Mouse (Mus musculus) yolk sac, embryonic 10.5 days (tissue): ENCODE measurements around the gene Tut7.
A peak's percentile ranks its signal among the peaks of the same experiment; 100 is the strongest.
"Not testable (repeated sequence)": the region's sequence is repeated elsewhere in the genome, so short reads cannot be mapped to it uniquely, and the experiment has no call there.

Source experiments
- DNase-seq: peaks from one replicate; pipeline ENCODE4 v3.0.0-alpha.2; 2017; ENCODE audit warnings: low spot score

Gene Tut7

DNA sequence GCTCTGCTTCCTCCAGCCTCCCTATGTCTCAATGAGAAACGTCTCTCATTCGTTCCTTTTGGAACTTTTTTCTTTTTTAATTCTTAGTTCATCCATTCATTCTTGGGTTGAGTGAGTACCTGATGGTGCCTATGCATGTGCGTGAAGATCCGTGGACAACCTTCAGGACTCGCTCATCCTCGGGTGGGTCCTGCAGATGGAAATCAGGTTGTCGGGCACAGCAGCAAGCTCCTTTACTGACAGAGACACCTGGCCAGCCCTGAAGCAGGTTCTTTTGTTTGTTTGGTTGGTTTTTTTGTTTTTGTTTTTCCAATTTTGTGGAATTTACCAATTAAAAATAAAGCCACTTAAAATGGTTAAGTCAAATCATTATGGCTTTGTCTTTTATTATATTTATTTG lies 9.9 kb upstream of the Tut7 start:
- no peak for DNase-seq

DNA sequence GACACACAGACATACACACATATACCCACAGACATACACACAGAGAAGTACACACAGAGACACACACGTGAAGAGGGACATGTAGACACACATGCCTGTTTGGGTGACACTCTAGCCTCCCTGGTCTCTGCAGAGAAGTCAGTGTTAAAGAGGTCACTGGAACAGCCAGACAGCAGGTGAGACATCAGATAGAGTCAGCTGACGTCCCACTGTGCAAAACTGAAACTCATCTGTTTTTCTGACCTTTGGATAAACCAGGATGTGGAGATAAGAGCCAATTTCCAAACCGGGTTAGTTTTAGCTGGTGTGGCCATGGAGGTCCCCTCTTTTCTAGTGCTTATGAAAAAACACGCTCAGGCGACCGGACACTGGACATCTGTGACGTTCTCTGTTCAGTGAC lies 9.5 kb upstream of the Tut7 start:
- DNase-seq, result peak; percentile 62

DNA sequence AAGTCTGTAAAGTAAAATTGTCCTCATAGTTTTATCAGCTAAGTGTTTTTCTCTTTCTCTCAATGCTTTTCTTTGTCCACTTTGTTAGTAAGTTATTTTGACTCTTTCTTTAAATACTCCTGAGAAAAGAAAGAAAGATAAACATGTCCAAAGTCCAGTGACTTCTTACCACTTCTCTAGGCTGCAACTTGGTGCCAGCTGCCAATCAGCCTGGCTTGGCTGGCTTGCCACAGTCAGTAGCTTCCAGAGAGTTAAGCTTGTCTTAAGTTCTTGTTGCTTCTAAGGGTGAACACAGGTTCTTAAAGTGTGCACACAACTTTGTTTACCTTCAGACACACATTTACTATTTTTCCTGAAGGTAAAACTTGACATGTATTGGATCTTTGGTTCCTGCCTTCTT lies 3.0 kb upstream of the Tut7 start:
- no peak for DNase-seq

DNA sequence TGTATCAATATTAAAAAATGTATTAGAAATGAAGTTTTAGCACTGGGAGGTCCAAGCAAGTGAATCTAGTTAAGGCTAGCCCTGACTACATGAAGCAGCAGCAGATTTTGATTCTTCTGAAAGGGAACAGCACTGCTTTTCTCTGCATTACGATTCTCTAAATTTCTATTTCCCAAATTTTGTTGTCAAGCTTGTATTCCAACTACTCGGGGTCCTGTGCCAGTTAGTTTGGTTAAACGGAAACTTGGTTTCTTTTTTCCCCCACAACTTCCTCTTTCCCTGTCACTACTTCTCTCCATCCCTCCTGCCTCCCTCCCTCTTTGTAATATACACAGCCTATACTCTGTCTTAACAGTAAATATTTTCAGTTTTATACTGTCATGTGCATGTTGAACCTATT lies 2.1 kb downstream of the Tut7 start:
- no peak for DNase-seq

DNA sequence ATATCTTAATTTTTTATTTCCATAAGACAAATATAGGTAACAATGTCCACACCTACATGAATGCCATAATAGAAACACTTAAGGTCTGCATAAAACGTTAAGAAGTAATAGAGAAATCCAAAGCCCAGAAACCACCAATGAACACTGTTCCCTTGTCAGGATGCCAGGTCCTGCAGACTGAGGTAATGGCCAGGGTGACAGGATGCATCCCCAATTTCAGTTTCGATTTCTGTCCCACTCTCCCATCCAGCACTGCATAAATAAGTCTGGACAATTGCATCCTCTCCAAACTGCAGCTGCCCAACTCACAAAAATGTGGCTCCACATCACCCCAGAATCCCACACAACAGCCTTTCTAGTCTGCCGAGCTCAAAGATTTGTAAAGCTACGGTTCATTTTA lies 2.8 kb downstream of the Tut7 start:
- no peak for DNase-seq

DNA sequence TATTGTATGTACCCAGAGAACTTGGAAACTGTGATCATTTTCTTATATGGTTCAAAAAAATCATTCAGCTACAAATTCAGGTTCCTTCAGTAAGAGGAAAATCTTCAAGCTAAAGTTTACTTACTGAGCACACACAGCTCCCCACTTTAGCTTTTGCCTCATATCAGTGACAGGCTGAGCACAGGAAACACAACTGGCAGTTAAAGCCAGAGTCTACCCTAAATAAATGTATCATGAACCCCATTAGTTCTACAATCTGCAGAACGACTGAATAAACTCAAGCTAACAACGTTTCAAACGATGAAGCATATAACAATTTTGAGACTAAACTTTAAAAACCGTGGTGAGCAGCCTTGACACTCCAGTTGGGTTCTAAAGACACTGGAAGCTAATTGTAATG lies 5.6 kb downstream of the Tut7 start:
- no peak for DNase-seq

DNA sequence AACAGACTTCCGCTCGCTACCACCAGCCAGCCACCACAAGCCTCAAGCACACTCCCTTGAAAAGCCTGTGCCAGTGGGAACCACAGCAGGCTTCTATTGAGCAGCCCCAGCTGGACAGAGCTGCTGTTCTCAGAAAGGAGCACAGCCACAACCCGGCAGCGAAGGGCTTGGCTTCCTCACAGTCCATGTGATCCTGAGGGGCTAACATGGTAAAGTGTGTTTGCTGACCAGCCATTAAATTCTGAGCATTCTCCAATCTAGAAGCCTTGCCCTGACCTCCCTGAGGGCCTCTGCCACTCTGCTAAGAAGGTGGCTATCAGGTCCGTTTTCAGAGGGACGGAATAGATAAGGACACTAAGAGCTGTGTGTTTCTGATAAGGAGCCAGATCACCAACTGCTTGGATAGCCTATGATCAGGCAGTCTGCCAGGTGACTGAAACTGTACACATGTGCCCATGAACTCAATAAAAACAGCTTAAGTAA lies 8.8 kb downstream of the Tut7 start:
- DNase-seq, result peak; percentile 29

DNA sequence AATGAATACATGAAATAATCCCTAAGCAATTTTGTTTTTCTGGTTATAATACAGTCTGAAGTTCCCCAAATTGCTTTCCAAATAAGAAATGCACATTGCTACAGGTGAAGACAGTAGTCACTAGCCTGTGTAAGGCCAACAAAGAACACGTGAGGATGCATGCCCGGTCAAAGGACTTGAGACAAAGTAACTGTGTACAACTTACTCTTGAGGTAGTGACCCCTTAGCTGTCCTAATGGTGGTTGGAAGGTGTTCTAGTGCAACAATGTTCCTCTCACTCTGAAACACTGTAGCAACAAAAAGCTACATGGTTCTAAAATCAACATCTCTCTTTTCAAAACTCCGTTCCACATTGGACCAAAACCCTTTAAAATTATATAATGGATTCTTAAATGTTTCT lies 11.4 kb downstream of the Tut7 start:
- no peak for DNase-seq

DNA sequence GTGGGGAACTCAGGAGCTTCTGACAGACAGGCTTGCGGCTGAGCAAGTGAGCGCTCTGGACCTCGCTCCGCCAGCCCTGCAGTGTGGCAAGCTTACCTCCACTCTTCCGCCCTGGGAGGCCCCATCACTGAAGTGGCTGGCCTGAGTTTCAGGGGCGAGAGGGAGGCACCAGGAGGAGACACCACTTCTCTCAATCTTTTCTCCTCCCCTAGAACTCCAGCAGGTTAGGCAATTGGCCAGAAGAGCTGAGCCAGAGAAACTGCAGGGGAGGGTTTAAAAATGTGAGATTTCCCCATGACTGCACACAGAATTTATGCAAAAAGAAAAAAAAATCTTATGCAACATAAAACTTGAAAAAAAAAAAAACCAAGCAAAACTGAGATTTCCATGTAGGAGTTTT lies 21.9 kb downstream of the Tut7 start:
- no peak for DNase-seq

DNA sequence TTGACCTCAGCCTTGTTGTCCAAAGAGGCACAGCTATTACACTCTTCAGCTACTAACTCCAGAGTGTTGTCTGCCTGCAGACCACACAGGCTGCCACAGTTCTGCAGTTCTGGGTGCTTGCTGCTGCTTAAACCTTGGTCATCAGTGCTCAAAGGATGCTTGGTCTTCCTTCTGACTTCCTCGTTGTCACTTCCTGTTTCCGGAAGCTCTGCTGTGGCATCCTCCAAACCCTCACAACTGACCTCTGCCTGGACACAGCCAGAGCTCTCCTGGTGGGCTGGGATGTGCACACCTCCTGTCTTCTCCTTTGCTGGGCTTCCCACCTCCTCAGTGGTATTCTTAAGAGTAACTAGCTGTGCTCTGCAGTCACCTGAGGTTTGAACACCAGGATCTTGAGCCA lies 22.9 kb downstream of the Tut7 start:
- DNase-seq, result no peak

DNA sequence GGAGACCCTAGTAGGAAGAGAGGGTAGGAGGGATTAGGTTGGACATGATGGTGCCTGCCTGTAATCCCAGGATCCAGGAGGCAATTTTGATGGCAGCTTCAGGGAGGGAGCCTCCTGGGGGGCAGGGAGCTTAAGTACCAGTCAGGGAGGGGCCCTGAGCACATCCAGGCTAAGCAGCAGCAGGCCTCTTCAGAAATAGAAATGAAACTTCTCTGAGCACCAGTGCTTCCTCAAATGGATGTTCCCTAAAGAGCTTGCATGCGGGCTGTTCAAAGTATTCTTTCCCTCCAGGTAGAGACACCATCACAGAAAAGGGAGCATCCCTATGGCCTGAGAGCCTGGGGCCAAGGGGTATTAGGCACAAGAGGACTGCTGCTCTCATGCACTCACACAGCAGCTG lies 24.6 kb downstream of the Tut7 start:
- DNase-seq, result no peak

DNA sequence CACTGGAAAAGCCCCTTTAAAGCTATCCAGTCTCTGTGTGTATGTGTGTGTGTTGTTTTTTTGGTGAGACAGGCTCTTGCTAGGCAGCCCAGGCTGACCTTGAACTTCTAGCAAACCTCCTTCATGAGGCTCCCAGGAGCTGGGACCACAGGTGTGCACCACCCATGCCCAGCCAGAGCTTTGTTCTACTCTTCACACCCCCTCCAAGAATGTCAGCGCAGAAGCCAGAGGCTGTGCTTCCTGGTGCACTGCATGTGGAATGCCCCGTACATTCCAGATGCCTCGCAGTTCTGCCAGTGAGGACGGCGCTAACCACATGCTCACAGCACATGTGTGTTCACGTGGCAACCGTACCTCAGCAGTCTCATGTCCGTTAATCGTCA lies 26.5 kb downstream of the Tut7 start:
- DNase-seq, result no peak

DNA sequence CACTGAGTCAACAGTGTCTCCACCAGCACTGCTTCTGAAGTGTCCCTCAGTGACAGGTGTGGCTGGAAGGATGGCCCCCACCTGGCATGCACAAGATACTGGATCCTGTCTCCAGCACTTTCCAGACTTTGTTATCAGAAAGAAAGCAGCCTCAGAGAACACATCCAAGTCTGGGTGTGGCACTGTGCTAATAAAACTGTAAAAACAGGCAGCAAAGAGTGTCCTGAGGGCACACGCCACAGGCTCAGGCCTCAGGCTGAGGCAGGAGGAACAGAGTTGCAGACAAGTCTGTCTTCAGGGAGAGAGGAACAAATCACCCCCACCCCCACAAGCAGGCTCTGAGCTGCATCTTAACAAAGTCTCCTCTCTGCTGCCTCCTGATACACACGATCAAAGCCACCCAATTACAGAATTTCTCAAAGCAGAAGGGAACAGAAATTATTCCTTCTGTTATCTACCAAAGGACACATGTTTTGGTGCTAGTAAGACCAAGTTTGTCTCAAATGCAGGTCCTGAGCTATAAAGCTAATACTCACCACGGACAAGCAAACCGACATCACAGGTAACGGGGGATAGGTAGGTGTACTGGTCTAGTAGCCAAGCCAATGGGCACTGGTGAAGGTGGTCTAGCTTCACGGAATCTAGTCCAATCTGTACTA lies 27.0 kb downstream of the Tut7 start:
- DNase-seq, result peak; percentile 9

DNA sequence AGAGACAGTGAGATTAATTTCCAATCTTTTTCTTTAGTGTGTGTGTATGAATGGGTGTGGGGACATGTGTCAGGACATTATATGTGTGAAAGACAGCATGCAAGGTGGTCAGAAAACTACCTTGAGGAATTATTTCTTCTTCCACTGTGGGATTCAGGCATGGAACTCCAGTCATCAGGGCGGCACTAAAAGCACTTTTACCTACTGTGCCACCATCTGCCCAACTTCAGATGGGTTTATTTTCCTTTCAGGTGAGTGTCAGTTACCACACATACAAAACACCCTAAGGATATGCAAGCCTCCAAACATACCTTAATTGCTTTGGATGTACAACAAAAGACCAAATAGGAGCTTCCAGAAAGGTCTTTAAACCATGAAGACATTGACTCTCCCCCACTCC lies 28.2 kb downstream of the Tut7 start:
- no peak for DNase-seq

DNA sequence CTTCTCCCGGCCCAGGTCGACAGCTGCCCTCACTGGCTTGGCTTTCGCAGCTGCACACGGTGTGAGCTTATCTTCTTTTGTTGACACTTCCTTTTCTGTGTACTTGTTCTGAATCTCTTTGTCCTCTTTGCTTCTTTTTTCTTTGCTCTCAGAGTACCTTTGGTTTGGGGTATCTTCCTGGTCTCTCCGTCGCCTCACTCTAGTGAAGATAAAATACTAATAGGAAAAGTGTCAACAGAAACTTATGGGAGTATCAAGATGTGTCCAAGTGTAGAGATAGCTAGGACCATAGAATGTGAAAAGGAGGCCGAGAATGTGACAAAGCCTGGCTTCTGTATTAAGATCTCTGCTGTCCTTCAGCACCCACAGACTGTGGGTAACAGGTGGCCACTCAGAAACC lies 40.8 kb downstream of the Tut7 start, which contains the start of gene Gm49354:
Gene Gm49354, minus strand, starts transcription at position 101 of the 400 bp plus-strand sequence.
- no peak for DNase-seq

DNA sequence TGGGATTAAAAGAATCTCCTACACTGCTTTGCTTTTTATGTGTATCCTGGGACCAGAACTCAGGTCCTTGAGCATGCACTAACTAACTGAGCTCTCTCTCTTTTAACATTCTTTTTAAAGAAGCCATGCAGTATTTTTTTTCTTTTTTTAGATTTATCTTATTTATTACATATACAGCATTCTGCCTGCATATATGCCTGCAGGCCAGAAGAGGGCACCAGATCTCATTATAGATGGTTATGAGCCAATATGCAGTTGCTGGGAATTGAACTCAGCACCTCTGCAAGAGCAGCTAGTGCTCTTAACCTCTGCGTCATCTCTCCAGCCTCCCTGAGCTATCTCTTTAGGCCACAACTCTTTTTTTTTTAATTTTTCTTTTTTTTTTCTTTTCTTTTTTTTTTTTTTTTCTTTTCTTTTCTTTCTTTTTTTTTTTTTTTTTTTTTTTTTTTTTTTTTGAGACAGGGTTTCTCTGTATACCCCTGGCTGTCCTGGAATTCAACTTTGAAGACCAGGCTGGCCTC lies 43.1 kb downstream of the Tut7 start:
- not testable (repeated sequence) for DNase-seq

DNA sequence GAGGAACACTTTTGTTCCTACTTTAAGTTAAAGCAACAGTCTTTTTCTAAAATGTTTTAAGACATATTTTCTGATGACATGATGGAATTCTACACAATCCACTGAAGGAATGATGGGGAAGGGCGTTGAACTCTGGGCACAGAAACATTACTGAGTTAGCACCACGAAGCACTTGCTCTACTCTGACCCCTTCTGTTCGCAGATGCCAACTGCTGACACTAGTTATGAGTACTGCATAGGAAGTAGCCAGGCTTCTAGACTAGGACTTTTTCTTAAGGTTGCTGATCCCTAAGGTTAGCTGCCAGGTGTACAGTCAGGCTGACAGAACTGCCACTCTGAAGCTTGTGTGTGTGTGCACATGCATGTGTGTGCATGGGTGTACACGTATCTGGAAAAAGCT lies 43.7 kb downstream of the Tut7 start:
- DNase-seq, result no peak

DNA sequence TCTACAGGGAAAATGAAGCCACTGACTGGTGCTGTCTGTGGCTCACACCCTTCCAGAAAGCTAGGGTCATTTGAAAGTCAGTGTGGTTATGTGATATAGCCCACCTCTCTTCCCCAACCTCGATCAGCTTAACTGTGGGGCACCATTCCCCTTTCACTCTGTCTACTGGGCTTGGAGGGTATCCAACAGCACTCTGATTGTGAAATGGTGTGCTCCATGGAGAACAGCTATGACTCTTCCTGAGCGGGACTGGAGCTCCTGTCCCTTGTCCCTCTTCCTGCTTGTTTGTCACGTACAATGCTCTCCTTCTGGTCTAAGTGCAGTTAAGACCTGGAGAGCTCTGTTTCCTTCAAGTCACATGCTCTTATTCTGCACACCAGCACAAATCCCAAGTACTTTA lies 47.8 kb downstream of the Tut7 start:
- DNase-seq, result no peak

DNA sequence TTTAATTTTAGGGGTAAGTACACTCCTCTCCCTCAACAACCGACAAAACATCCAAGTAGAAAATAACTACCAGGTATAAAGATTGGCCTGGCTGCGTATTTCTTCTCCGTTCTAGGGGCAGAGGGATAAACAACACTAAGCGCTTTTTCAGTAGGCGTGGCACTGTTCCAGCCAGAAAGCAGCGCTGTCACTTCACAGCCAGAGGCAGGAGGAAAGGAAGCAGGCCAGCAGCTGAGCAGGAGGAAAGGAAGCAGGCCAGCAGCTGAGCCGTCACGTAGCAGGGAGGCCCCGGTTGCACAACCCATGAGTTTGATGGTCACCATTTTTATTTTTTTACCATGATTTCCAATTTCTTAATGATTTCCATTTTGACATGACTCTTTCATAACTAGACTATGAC lies 51.7 kb downstream of the Tut7 start:
- peak; percentile 79 for DNase-seq

DNA sequence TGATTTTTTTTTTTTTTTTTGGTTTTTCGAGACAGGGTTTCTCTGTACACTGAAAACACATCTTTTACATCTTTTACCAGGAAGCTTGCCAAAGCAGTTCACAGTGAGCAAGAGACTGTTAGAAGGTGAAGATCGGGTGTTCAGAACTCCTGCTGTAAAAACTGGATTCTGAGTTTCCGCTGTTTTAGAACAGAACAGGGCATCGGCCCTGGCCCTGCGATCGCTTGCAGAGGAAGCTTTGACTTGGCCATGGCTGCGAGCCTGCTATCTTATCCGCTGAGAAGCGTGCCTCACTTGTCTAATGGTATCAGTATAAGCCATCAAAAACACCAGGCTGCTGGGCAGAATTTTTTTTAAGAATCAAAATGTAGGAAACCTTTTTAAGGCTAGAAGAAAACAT lies 52.1 kb downstream of the Tut7 start:
- DNase-seq, result peak; percentile 21

DNA sequence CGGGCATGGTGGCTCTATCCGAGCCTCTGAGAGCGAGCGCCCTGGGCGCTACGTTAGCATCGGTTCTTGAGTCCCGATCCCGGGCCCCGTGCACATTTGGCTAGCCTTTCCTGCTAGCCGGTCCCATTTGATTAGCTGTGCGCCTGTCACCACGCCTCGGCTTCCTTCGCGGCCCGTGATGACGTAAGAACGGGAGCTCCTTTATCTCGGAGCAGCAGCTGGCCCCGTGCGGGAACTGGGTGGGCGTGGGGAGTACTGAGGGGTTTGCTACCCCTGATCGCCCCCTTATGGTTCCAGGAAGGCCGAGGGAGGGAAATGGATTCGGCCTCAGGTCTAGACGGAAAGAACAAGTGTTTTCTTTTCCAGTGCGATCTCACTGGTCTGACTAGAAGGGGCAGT lies 52.8 kb downstream of the Tut7 start:
- peak; percentile 89 for DNase-seq

DNA sequence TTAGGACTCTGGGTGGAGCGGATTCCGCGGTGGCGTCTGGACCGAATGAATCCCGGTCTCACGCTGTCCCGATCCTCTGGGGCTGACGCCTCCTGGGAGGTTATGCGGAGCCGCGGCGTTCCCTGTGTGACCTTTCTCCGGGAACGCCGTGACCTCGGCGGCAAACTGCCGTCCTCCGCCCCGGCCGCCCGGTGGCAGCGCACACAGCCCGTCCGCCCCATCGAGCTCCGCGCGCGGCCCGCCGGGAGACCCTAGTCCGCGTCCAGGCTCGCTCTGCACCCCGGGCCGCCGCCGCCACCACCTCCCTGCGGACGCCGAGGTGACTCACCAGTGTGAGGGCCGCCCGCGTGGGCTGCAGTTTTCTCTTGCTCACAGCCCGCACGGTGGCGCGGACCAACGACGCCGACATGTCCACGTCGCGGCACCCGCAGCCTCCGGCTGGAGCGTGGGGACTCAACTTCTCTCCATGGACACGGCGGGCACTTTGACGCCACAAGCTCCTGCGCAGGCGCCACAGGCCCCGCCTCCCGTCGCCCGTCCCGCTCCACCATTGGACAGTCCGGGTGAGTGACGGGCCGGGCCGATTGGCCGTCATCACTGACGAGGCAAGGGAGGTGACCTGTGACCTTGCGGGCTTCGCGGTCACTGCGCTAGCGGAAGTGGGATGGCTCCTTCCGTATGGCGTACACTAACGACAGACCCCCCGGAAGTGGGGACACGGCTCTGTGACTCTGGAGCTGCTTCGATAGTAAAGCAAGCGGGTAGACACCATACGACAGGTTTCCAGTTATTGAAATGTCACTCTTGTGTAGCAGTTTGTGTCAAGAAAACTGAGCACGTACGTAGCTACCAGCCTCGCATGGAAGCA lies 53.4 kb downstream of the Tut7 start, which contains the start of gene Isca1:
Gene Isca1, minus strand, starts transcription at position 515 of the 868 bp plus-strand sequence.
- DNase-seq, result peak; percentile 99

DNA sequence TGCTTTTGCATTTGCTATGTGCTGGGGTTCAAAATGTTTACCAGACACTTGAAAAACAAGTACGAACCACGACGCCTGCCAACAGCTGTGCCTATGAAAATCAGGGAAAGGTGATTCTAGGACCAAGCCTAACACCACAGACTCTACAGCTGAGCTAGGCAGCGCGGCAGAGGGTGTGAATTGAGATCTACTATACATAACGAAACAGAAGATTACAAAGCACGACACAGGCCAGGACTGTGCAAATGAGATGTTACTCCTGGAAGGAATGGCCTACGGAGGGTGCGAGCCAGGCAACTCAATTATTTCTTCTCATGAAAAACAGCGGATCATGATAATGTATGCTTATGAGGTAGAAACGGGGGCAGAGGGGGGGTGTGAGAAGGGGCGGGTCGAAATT lies 54.4 kb downstream of the Tut7 start:
- no peak for DNase-seq
